Mouse (Mus musculus): Measurements from ENCODE around the gene Gm49601. TPM values are rescaled to one million over a fixed set of nuclear protein-coding genes. Genes with fewer than 3 reads are reported as not detected.

Gene Gm49601
- polyA plus RNA-seq, 1 experiment from 2014 or later = 6.9 TPM

GRCm38 (mm10) chr16:18620601-18621361 lies 5.4 kb downstream of the Gm49601 start:
- ATAC-seq (ENCODE audit: insufficient number of reproducible peaks, low FRiP score, low TSS enrichment, low read depth) = no peak
- Histone ChIP-seq H3K27me3 (peaks cover 86% of the 10 kb centered on the region), H3K4me1 (peaks cover 28% of the 10 kb centered on the region), H3K27ac (no peak overlapping the region), H3K9ac (peak overlapping the region; percentile 39; the same call in 1 of the 2 replicates), H3K4me3 (peak overlapping the region; percentile 52), H3K36me3 (peaks cover 31% of the 10 kb centered on the region), H3K9me3 (no peaks in the 10 kb centered on the region), H3K4me2 (peak overlapping the region; percentile 97)
- WGBS = 2% methylated on average over 72 of the region's 74 CpGs

- ATAC-seq (ENCODE audit: insufficient number of reproducible peaks, low FRiP score, low TSS enrichment, low read depth) = no peak
- peaks cover 31% of the 10 kb centered on the region for H3K36me3 ChIP-seq
- H3K4me3 ChIP-seq = peak overlapping the region; percentile 52
- no peaks in the 10 kb centered on the region for H3K9me3 ChIP-seq
- WGBS = 31% methylated on average over 6 of the region's 6 CpGs
- peaks cover 25% of the 10 kb centered on the region for H3K4me1 ChIP-seq
- H3K27me3 ChIP-seq = peaks cover 80% of the 10 kb centered on the region
- H3K9ac ChIP-seq = no peak overlapping the region
- H3K4me2 ChIP-seq = peak overlapping the region; percentile 97
- no peak overlapping the region for H3K27ac ChIP-seq
Measured at GRCm38 (mm10) chr16:18620201-18620600, 6.0 kb downstream of the Gm49601 start.

- no peak overlapping the region for H3K9ac ChIP-seq
- H3K4me2 ChIP-seq = no peak overlapping the region
- peaks cover 25% of the 10 kb centered on the region for H3K4me1 ChIP-seq
- 71% methylated on average over 4 of the region's 4 CpGs for WGBS
- H3K36me3 ChIP-seq = peaks cover 20% of the 10 kb centered on the region
- no peak overlapping the region for H3K4me3 ChIP-seq
- H3K9me3 ChIP-seq = no peaks in the 10 kb centered on the region
- no peak for ATAC-seq (ENCODE audit: insufficient number of reproducible peaks, low FRiP score, low TSS enrichment, low read depth)
- H3K27me3 ChIP-seq = peaks cover 69% of the 10 kb centered on the region
- no peak overlapping the region for H3K27ac ChIP-seq
Measured at GRCm38 (mm10) chr16:18619110-18619509, 7.1 kb downstream of the Gm49601 start.

GRCm38 (mm10) chr16:18618297-18618696 lies 7.9 kb downstream of the Gm49601 start:
- Histone ChIP-seq H3K36me3 (peaks cover 12% of the 10 kb centered on the region), H3K9me3 (no peaks in the 10 kb centered on the region), H3K27me3 (peaks cover 61% of the 10 kb centered on the region), H3K4me1 (peaks cover 25% of the 10 kb centered on the region), H3K4me3 (no peak overlapping the region), H3K27ac (no peak overlapping the region), H3K9ac (no peak overlapping the region), H3K4me2 (no peak overlapping the region)
- 84% methylated on average over 2 of the region's 2 CpGs for WGBS
- ATAC-seq (ENCODE audit: insufficient number of reproducible peaks, low FRiP score, low TSS enrichment, low read depth) = no peak

GRCm38 (mm10) chr16:18617370-18618065 lies 8.7 kb downstream of the Gm49601 start:
- H3K9me3 ChIP-seq = no peaks in the 10 kb centered on the region
- H3K36me3 ChIP-seq = peaks cover 4% of the 10 kb centered on the region
- H3K4me1 ChIP-seq = peaks cover 25% of the 10 kb centered on the region
- ATAC-seq (ENCODE audit: insufficient number of reproducible peaks, low FRiP score, low TSS enrichment, low read depth) = no peak
- H3K27ac ChIP-seq = no peak overlapping the region
- peaks cover 53% of the 10 kb centered on the region for H3K27me3 ChIP-seq
- WGBS = 4% methylated on average over 27 of the region's 27 CpGs
- H3K9ac ChIP-seq = no peak overlapping the region
- peak overlapping the region; percentile 29 for H3K4me3 ChIP-seq
- H3K4me2 ChIP-seq = peak overlapping the region; percentile 68

- no peak overlapping the region for H3K4me3 ChIP-seq
- WGBS = 51% methylated on average over 3 of the region's 3 CpGs
Measured at GRCm38 (mm10) chr16:18613301-18613700, 12.9 kb downstream of the Gm49601 start.

GRCm38 (mm10) chr16:18611752-18612151 lies 14.5 kb downstream of the Gm49601 start:
- Histone ChIP-seq H3K9ac (no peak overlapping the region), H3K27me3 (peaks cover 28% of the 10 kb centered on the region), H3K9me3 (no peaks in the 10 kb centered on the region), H3K36me3 (no peaks in the 10 kb centered on the region), H3K27ac (no peak overlapping the region), H3K4me2 (no peak overlapping the region), H3K4me1 (peaks cover 13% of the 10 kb centered on the region), H3K4me3 (no peak overlapping the region)
- no peak for ATAC-seq (ENCODE audit: insufficient number of reproducible peaks, low FRiP score, low TSS enrichment, low read depth)
- 38% methylated on average over 13 of the region's 13 CpGs for WGBS

More at GRCm38 (mm10) chr16:18613301-18613700, 12.9 kb downstream of the Gm49601 start:
- Histone ChIP-seq H3K27ac (no peak overlapping the region), H3K27me3 (peaks cover 34% of the 10 kb centered on the region), H3K4me1 (peaks cover 15% of the 10 kb centered on the region), H3K36me3 (no peaks in the 10 kb centered on the region), H3K4me2 (no peak overlapping the region), H3K9me3 (no peaks in the 10 kb centered on the region), H3K9ac (no peak overlapping the region)
- ATAC-seq (ENCODE audit: insufficient number of reproducible peaks, low FRiP score, low TSS enrichment, low read depth) = no peak

GRCm38 (mm10) chr16:18609099-18609498 lies 17.1 kb downstream of the Gm49601 start:
- Histone ChIP-seq H3K9ac (no peak overlapping the region), H3K36me3 (no peaks in the 10 kb centered on the region), H3K9me3 (no peaks in the 10 kb centered on the region), H3K4me1 (peaks cover 25% of the 10 kb centered on the region), H3K4me3 (no peak overlapping the region), H3K27me3 (peaks cover 23% of the 10 kb centered on the region; the same call in 1 of the 2 replicates), H3K4me2 (no peak overlapping the region), H3K27ac (no peak overlapping the region)
- ATAC-seq (ENCODE audit: insufficient number of reproducible peaks, low FRiP score, low TSS enrichment, low read depth) = no peak
- WGBS = 69% methylated on average over 2 of the region's 2 CpGs

- no peak for ATAC-seq (ENCODE audit: insufficient number of reproducible peaks, low FRiP score, low TSS enrichment, low read depth)
- 9% methylated on average over 11 of the region's 11 CpGs for WGBS
- Histone ChIP-seq H3K27me3 (peaks cover 23% of the 10 kb centered on the region; the same call in 1 of the 2 replicates), H3K9ac (no peak overlapping the region), H3K4me2 (0 out of 2 replicates have a peak overlapping the region, but pooled peaks have one; percentile 14), H3K36me3 (no peaks in the 10 kb centered on the region), H3K27ac (no peak overlapping the region), H3K4me1 (peaks cover 31% of the 10 kb centered on the region), H3K4me3 (no peak overlapping the region), H3K9me3 (no peaks in the 10 kb centered on the region)
Measured at GRCm38 (mm10) chr16:18608226-18608625, 18.0 kb downstream of the Gm49601 start.

- peaks cover 12% of the 10 kb centered on the region; the same call in 1 of the 2 replicates for H3K27me3 ChIP-seq
- H3K27ac ChIP-seq = no peak overlapping the region
- ATAC-seq (ENCODE audit: insufficient number of reproducible peaks, low FRiP score, low TSS enrichment, low read depth) = no peak
- H3K9ac ChIP-seq = no peak overlapping the region
- no peak overlapping the region for H3K4me2 ChIP-seq
- no peaks in the 10 kb centered on the region for H3K9me3 ChIP-seq
- H3K4me3 ChIP-seq = no peak overlapping the region
- H3K36me3 ChIP-seq = no peaks in the 10 kb centered on the region
- H3K4me1 ChIP-seq = peaks cover 41% of the 10 kb centered on the region
- 71% methylated on average over 5 of the region's 5 CpGs for WGBS
Measured at GRCm38 (mm10) chr16:18605705-18606104, 20.5 kb downstream of the Gm49601 start.

GRCm38 (mm10) chr16:18604267-18604701 lies 21.9 kb downstream of the Gm49601 start:
- no peaks in the 10 kb centered on the region for H3K9me3 ChIP-seq
- 43% methylated on average over 8 of the region's 8 CpGs for WGBS
- H3K27ac ChIP-seq = peak overlapping the region; percentile 59
- no peak overlapping the region for H3K9ac ChIP-seq
- no peak overlapping the region for H3K4me2 ChIP-seq
- 0 out of 2 replicates have a peak, but pooled peaks cover 4% of the 10 kb centered on the region for H3K27me3 ChIP-seq
- no peak overlapping the region for H3K4me3 ChIP-seq
- peak; percentile 57 for ATAC-seq (ENCODE audit: insufficient number of reproducible peaks, low FRiP score, low TSS enrichment, low read depth)
- peaks cover 41% of the 10 kb centered on the region for H3K4me1 ChIP-seq
- H3K36me3 ChIP-seq = no peaks in the 10 kb centered on the region

- no peak overlapping the region for H3K27ac ChIP-seq
- peaks cover 33% of the 10 kb centered on the region for H3K4me1 ChIP-seq
- 64% methylated on average over 7 of the region's 7 CpGs for WGBS
- H3K27me3 ChIP-seq = no peaks in the 10 kb centered on the region
- H3K9me3 ChIP-seq = no peaks in the 10 kb centered on the region
- ATAC-seq (ENCODE audit: insufficient number of reproducible peaks, low FRiP score, low TSS enrichment, low read depth) = no peak
- H3K9ac ChIP-seq = no peak overlapping the region
- H3K4me2 ChIP-seq = no peak overlapping the region
- H3K4me3 ChIP-seq = no peak overlapping the region
- H3K36me3 ChIP-seq = no peaks in the 10 kb centered on the region
Measured at GRCm38 (mm10) chr16:18601447-18601846, 24.8 kb downstream of the Gm49601 start.
